Mouse (Mus musculus) retina, adult 2 months (tissue): ENCODE data around the gene Gadl1.

ENCODE experiments used
- DNase-seq: peaks from one replicate; pipeline ENCODE4 v3.0.0-alpha.2; 2012; ENCODE audit warnings: low read depth, low spot score

The Gadl1 gene

GRCm38 (mm10) chr9:116087880-116088279 is 178.6 kb downstream of the Gadl1 start:
- DNase-seq, result peak; percentile 15

- DNase-seq, result no peak
Measured at GRCm38 (mm10) chr9:116088912-116089311, 179.7 kb downstream of the Gadl1 start.

- no peak for DNase-seq
Measured at GRCm38 (mm10) chr9:116090296-116090695, 181.0 kb downstream of the Gadl1 start.

- DNase-seq, result no peak
Measured at GRCm38 (mm10) chr9:116091101-116091841, 182.0 kb downstream of the Gadl1 start.

GRCm38 (mm10) chr9:116091921-116092320 is 182.7 kb downstream of the Gadl1 start:
- no peak for DNase-seq

GRCm38 (mm10) chr9:116098724-116099595 is 189.7 kb downstream of the Gadl1 start:
- no peak for DNase-seq

- DNase-seq, result no peak
Measured at GRCm38 (mm10) chr9:116099596-116099993, 190.3 kb downstream of the Gadl1 start.

GRCm38 (mm10) chr9:116100015-116100414 is 190.8 kb downstream of the Gadl1 start:
- no peak for DNase-seq

GRCm38 (mm10) chr9:116101842-116102241 is 192.6 kb downstream of the Gadl1 start:
- no peak for DNase-seq

- DNase-seq, result no peak
Measured at GRCm38 (mm10) chr9:116104770-116105169, 195.5 kb downstream of the Gadl1 start.

GRCm38 (mm10) chr9:116108729-116109128 is 199.5 kb downstream of the Gadl1 start:
- no peak for DNase-seq

GRCm38 (mm10) chr9:116111149-116111970 is 202.1 kb downstream of the Gadl1 start:
- DNase-seq, result no peak

GRCm38 (mm10) chr9:116114339-116114738 is 205.1 kb downstream of the Gadl1 start:
- no peak for DNase-seq

- DNase-seq, result no peak
Measured at GRCm38 (mm10) chr9:116115875-116116274, 206.6 kb downstream of the Gadl1 start.

- DNase-seq, result no peak
Measured at GRCm38 (mm10) chr9:116118332-116118872, 209.1 kb downstream of the Gadl1 start.

GRCm38 (mm10) chr9:116119990-116120389 is 210.7 kb downstream of the Gadl1 start:
- DNase-seq, result no peak

- no peak for DNase-seq
Measured at GRCm38 (mm10) chr9:116121472-116121871, 212.2 kb downstream of the Gadl1 start.

- DNase-seq, result no peak
Measured at GRCm38 (mm10) chr9:116122544-116122943, 213.3 kb downstream of the Gadl1 start.

- DNase-seq, result no peak
Measured at GRCm38 (mm10) chr9:116122969-116123589, 213.8 kb downstream of the Gadl1 start.
